Mouse (Mus musculus): ENCODE results near the gene Tssk1.

DNA sequence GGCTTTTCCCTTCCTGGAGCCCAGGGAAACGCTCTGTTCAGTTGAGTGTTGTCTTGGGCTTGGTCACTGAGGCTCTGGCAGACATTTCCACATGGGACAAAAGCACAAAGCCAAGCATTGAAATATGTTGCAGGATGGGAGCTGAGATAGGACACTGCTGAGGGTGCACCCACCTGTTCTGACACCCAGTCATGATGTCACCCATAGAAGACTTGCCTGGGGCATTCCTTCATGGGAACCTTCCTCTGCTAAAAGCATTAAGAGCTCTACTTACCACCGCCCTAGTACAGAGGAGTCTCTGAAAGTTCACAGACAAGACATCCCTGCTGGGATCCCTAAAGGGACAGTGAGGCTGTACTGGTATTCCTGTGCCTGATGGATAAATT is 3.7 kb upstream of the Tssk1 start:
- TF ChIP-seq GATA1 (IDR thresholded peaks at IDR 0.05; ENCODE audit: low read length) = no peak
- TF ChIP-seq TAL1 (IDR thresholded peaks at IDR 0.05; ENCODE audit: low read length) = no peak
